Mouse (Mus musculus) limb, embryonic 14.5 days (tissue): ENCODE measurements around the gene Creb3. TPM values are rescaled to one million over a fixed set of nuclear protein-coding genes. Genes with fewer than 3 reads are reported as not detected.
A peak's percentile ranks its signal among the peaks of the same experiment; 100 is the strongest.

ENCODE experiments used
- ATAC-seq: fragments of 200-750 bp; cut with Nextera tagmentation; 2 replicates; pipeline ENCODE4 v1.8.0; 2017; ENCODE audit warnings: low read depth, moderate number of reproducible peaks, moderate TSS enrichment; ENCODE audit not compliant: low FRiP score
- DNase-seq: peaks from one replicate; pipeline ENCODE4 v3.0.0-alpha.2; 2015; ENCODE audit warnings: low spot score
- H3K27ac ChIP-seq: fragments of 300-500 bp; sonication (generic); replicated peaks from 2 replicates; pipeline ENCODE4 v1.5.1; 2014; ENCODE audit warnings: low read depth, mild to moderate bottlenecking, low read length, moderate library complexity, mixed read lengths
- H3K27me3 ChIP-seq: fragments of 300-500 bp; sonication (generic); 2 replicates; pipeline ENCODE4 v1.6.1; 2014; ENCODE audit warnings: low read length, mixed read lengths; ENCODE audit not compliant: control insufficient read depth, insufficient read depth
- H3K36me3 ChIP-seq: fragments of 300-500 bp; sonication (generic); 2 replicates; pipeline ENCODE4 v1.6.1; 2014; ENCODE audit warnings: mild to moderate bottlenecking, low read length, moderate library complexity, mixed read lengths; ENCODE audit not compliant: control insufficient read depth, insufficient read depth
- H3K4me1 ChIP-seq: fragments of 300-500 bp; sonication (generic); 2 replicates; pipeline ENCODE4 v1.6.1; 2014; ENCODE audit warnings: antibody characterized with exemption, low read length, mixed read lengths; ENCODE audit not compliant: control insufficient read depth, insufficient read depth
- H3K4me2 ChIP-seq: fragments of 300-500 bp; sonication (generic); replicated peaks from 2 replicates; pipeline ENCODE4 v1.6.1; 2014; ENCODE audit warnings: low read depth, mild to moderate bottlenecking, low read length, moderate library complexity; ENCODE audit not compliant: severe bottlenecking
- H3K4me3 ChIP-seq: fragments of 300-500 bp; sonication (generic); replicated peaks from 2 replicates; pipeline ENCODE4 v1.5.1; 2014; ENCODE audit warnings: low read length
- H3K9ac ChIP-seq: fragments of 300-500 bp; sonication (generic); 2 replicates; pipeline ENCODE4 v1.6.1; 2014; ENCODE audit warnings: mild to moderate bottlenecking, low read depth, low read length, moderate library complexity; ENCODE audit not compliant: severe bottlenecking
- H3K9me3 ChIP-seq: fragments of 300-500 bp; sonication (generic); 2 replicates; pipeline ENCODE4 v1.6.1; 2016; ENCODE audit warnings: low read length; ENCODE audit not compliant: control insufficient read depth
- POLR2A ChIP-seq: fragments of 200-500 bp; IDR thresholded peaks from 2 replicates; pipeline ENCODE4 v1.8.0; 2012; ENCODE audit warnings: inconsistent platforms, mild to moderate bottlenecking, moderate library complexity, borderline replicate concordance; ENCODE audit not compliant: insufficient read depth, insufficient read length; ENCODE audit errors: extremely low read depth
- WGBS: fragments of 180-500 bp; shearing (Covaris S2); extraction: QIAGEN DNeasy Blood & Tissue Kit; methylation state at CpG from one replicate; pipeline ENCODE4 v1.1.7; 2014; 5-methylcytosine and 5-hydroxymethylcytosine counted together
- polyA plus RNA-seq, 2 experiments: library from polyadenylated mRNA; depleted of rRNA in 1 of 2; stranded (reverse) in 1 of 2; unstranded in 1 of 2; fragments of >200 nt; fragmentation: Nextera tagmentation in 1 of 2; extraction: Ambion mirVana in 1 of 2; gene quantifications; 2 replicates each; pipeline versions ENCODE4 v1.2.1 to v1.2.3; 2012 to 2014

Creb3 gene
- polyA plus RNA-seq, 2 experiments, result 51.7 to 78.5 TPM

DNA sequence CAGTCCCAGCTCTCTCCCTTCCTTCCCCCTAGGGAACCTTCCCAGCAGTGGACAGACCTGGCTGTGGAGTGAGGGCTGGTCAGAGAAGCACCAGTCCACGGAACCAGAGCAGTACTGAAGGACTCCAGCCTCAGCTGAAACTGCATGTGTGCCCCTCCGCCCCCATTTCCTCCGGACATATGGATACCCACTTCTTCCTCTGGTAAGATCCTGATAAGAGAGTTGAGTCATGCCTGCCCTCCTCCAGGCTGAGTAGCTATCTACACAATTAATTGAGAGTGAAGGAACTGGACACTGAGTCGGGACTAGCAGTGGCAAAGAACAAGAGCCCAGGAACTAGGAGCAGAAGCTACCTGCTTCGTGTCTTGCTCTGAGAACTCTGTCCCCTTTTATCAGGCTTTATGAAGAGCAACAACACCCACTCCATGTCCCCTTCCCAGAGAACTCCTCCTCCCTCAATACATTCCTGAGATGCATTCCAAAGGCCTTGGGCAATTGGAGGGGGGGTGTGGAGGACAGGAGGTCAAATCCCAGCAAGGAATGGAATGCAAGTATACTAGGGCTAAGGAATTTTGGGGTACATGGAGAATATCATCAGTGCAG lies 4.0 kb upstream of the Creb3 start:
- 46% methylated on average over 5 of the region's 5 CpGs for WGBS
- peaks cover 37% of the 10 kb centered on the region for H3K4me1 ChIP-seq
- peak overlapping the region; percentile 6 for H3K27ac ChIP-seq
- peak overlapping the region; percentile 10 for H3K4me3 ChIP-seq
- ATAC-seq (no peak), DNase-seq (peak; percentile 15)
- peak overlapping the region; percentile 40 for H3K9ac ChIP-seq
- H3K27me3 ChIP-seq, result no peaks in the 10 kb centered on the region
- H3K9me3 ChIP-seq, result no peaks in the 10 kb centered on the region; the same call in 1 of the 2 replicates
- H3K4me2 ChIP-seq, result peak overlapping the region; percentile 38
- H3K36me3 ChIP-seq, result peaks cover 48% of the 10 kb centered on the region
- TF ChIP-seq POLR2A, result no peak

DNA sequence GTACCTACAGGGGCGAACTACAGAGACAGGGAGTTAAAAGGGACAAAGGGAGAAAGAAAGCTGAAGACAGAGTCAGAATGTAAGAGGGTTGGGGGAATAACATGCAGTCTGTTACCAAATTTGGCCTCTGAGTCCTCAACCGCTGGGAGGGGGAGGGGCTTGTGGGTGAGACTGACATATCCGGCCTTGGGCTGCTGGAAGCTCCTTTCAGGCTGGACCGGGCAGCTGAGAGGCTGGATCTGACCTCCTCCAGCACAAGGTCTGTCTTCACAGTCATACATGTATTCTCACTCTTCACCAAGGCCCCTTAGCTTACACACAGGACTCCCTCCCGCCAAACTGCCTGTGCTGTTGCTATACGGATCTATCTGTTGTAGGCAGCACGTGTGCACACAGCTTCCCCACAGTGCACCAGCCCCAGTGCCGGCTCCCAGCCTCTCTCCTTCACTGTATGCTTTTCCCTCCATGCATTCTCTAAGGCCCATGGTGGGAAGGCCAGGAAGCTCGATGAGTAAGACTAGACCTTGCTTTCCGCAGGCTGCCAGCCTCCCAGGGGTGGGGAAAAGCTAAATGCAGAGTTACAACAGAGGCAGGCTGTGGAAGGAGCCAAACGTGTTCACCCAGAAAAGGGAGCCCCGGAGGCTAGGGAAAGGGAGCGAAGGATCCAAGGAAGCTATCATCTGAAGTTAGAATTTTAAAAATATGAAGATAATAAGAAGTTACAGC lies 3.3 kb upstream of the Creb3 start:
- H3K9me3 ChIP-seq, result no peaks in the 10 kb centered on the region
- peak overlapping the region; percentile 10 for H3K4me3 ChIP-seq
- no peak for ATAC-seq
- no peak for TF ChIP-seq POLR2A
- H3K9ac ChIP-seq, result peak overlapping the region; percentile 9
- peak overlapping the region; percentile 38 for H3K4me2 ChIP-seq
- no peaks in the 10 kb centered on the region for H3K27me3 ChIP-seq
- peak overlapping the region; percentile 6 for H3K27ac ChIP-seq
- H3K4me1 ChIP-seq, result peaks cover 44% of the 10 kb centered on the region
- DNase-seq, result peak; percentile 26
- peaks cover 43% of the 10 kb centered on the region for H3K36me3 ChIP-seq
- WGBS, result 21% methylated on average over 13 of the region's 13 CpGs

DNA sequence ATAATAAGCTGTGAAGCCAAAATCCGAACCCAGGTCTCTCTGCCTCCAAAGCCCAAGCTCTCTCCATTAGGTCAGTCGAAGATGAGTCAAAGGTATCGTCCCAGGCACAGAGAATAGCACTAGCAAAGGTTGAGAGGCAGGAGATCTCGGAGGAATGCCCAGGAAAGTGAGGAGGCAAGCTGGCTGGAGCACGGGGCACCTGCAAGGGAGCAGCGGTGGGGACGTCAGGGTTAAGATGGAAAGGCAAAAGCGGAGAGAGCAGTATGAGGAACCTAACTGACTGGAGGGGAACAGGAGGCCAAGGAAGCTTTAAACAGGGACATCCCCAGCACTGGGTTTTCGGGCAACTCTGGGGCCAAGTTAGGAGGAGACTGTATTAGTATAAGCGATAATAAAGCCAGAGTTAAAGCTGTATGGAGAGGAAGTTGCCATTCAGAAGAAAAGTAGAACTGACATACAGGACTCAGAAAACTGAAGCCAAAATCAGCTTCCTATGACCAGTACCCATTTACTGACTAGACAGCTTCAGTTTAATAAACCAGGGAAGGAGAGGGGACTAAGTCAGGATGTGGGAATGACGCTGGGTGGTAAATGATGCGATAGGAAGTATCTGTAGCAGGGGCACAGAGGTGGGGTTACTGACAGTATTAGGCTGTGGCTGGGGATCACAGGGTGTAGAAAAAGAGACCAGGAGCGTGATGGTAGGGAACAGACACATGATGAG lies 2.5 kb upstream of the Creb3 start:
- peaks cover 48% of the 10 kb centered on the region for H3K4me1 ChIP-seq
- H3K36me3 ChIP-seq, result peaks cover 39% of the 10 kb centered on the region
- H3K27me3 ChIP-seq, result no peaks in the 10 kb centered on the region
- no peaks in the 10 kb centered on the region for H3K9me3 ChIP-seq
- WGBS, result 80% methylated on average over 13 of the region's 13 CpGs
- H3K4me3 ChIP-seq, result peak overlapping the region; percentile 78; the same call in 1 of the 2 replicates
- ATAC-seq (no peak), DNase-seq (no peak)
- H3K4me2 ChIP-seq, result peak overlapping the region; percentile 60
- peak overlapping the region; percentile 28; the same call in 1 of the 2 replicates for H3K9ac ChIP-seq
- no peak for TF ChIP-seq POLR2A
- H3K27ac ChIP-seq, result 0 out of 2 replicates have a peak overlapping the region, but pooled peaks have one; percentile 26

DNA sequence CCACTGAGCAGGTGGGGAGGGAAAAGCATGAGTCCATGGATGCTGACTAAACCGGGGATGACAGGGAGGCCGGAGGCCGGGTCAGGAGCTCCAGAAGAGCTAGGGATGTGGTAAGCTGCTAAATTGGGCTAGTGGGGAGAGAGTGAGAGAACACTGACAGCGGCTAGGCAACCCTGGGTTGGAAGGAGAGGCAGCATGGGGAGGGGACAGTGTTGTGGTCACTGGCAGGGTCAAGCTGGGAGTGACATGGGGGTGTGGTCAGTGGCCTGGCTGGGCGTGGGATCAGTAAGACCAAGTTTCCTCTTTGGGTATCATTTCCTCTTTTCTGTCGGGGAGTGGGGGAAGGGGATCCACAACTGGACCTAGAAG lies 1.9 kb upstream of the Creb3 start:
- no peaks in the 10 kb centered on the region for H3K9me3 ChIP-seq
- peaks cover 38% of the 10 kb centered on the region for H3K36me3 ChIP-seq
- H3K9ac ChIP-seq, result peak overlapping the region; percentile 91; the same call in 1 of the 2 replicates
- H3K4me2 ChIP-seq, result peak overlapping the region; percentile 60
- ATAC-seq (no peak), DNase-seq (no peak)
- TF ChIP-seq POLR2A, result no peak
- WGBS, result 50% methylated on average over 4 of the region's 6 CpGs
- H3K4me3 ChIP-seq, result peak overlapping the region; percentile 78; the same call in 1 of the 2 replicates
- no peaks in the 10 kb centered on the region for H3K27me3 ChIP-seq
- 0 out of 2 replicates have a peak overlapping the region, but pooled peaks have one; percentile 26 for H3K27ac ChIP-seq
- H3K4me1 ChIP-seq, result peaks cover 48% of the 10 kb centered on the region

DNA sequence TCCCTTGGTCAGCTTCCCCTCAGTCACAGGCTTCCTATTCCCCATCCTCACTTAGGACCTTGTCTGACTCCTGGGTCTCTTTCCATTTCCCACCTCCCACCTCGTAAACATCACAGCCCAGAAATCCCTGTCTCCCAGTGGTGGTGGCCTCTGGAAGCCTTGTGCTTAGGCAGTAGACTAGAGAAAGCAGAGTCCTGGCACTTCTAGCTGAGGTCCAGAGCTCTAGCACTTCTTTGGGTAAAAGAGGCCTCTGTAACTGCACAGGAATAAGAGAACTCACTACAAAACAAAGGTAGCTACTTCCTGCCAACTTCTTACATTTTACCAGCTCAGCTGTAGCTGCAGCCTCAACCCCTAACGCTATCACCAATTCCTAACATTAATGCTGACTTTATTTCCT lies 1.2 kb upstream of the Creb3 start:
- Histone ChIP-seq H3K4me3 (peak overlapping the region; percentile 78), H3K27me3 (no peaks in the 10 kb centered on the region), H3K9me3 (no peaks in the 10 kb centered on the region), H3K4me2 (peak overlapping the region; percentile 60), H3K27ac (no peak overlapping the region), H3K9ac (peak overlapping the region; percentile 91), H3K36me3 (peaks cover 38% of the 10 kb centered on the region), H3K4me1 (peaks cover 48% of the 10 kb centered on the region)
- DNase-seq (no peak), ATAC-seq (no peak)
- 26% methylated on average over 2 of the region's 2 CpGs for WGBS
- no peak for TF ChIP-seq POLR2A
